Mouse (Mus musculus): ENCODE measurements at regions not wholly inside any gene's neighbourhood (a gene's known extent, or its start where the extent isn't known, plus 50 kb on each side); places are given as distances from the start of the nearest gene placed in this dataset.
A peak's percentile ranks its signal among the peaks of the same experiment; 100 is the strongest.

DNA sequence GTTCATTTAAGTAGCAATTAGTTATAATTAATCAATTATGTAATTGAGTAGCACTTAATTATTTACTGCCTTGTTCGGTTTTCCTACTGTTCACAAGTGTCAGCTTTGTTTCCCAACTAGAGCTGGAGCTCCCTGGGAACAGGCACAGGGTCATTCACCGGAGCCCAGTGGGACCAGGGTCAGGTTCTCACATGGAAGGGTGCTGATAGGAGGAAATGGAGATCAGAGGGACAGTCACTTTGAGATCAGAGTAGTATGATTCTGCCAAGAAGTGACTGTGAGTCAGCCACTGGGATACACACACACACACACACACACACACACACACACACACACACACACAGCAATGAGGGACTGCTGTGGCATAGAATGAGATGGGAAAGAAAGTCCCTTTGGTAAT lies 176.4 kb upstream of the Klhl29 start:
- peak; percentile 74 for DNase-seq

GRCm38 (mm10) chr12:5549796-5550195 lies 174.3 kb upstream of the Klhl29 start:
- no peak for DNase-seq

GRCm38 (mm10) chr12:5547698-5548097 lies 172.2 kb upstream of the Klhl29 start:
- no peak for DNase-seq

DNA sequence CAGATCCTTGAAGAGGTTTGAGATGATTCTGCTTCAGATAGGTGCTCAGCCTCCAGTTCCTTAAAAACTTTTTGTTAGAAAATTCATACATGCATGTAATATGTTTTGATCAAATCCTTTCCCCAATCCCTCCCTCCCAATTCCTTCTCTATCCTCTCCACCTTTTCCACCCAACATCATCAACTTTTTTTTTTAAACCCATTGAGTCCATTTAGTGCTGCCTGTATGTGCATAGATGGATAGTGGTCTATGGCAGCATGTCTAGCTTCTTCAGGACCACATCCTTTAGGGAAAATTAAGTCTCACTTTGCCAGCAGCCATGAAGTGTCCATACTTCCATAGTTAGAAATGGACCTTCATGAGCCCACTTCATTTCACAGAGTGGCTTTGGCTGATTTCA lies 167.2 kb upstream of the Klhl29 start:
- DNase-seq, result no peak

- no peak for DNase-seq
Measured at GRCm38 (mm10) chr12:5496299-5496698, 120.8 kb upstream of the Klhl29 start.

DNA sequence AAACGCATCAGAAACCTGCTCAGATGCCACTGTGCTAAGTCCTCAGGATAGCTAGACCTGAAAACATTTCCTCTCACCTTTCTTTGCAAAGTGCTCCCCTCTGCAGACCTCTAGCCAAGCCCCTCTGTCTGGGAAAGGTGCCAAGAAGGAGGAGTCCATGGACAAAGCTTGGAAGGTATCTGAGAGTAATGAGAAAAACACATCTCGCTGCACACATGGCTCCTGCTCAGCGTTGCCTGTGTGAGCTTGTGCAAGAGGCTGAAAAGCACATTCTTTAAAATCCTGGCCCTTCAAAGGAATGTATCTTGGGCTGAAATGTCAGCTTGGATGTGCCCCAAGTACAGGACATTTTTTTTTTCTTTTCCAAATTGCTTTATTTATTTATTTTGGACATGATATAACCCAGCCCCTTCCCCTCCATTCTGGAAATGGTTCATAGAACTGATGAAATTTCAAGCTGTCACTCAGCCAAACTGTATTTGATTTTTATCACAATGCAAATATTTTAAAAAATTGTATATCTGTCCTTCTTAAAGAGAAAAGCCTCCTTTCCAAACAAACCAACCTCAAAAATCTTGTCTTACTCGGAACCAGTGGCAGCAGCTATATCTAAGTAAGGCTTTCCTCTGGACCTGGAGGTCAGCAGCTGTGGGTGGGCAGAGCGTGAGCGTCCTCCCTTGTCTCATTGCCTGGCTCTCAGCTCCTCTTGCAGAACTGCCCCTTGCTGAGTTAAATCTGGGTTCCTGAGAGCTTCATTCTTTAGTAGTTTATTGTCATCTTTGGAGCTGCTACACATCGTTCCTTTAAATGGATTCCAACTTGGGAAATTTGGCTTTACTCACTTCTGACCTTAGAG lies 119.4 kb upstream of the Klhl29 start:
- DNase-seq, result no peak

GRCm38 (mm10) chr12:5464250-5464899 lies 88.9 kb upstream of the Klhl29 start:
- no peak for DNase-seq

GRCm38 (mm10) chr12:5453157-5453556 lies 77.7 kb upstream of the Klhl29 start:
- DNase-seq, result no peak

GRCm38 (mm10) chr12:5443730-5444129 lies 68.2 kb upstream of the Klhl29 start:
- no peak for DNase-seq

DNA sequence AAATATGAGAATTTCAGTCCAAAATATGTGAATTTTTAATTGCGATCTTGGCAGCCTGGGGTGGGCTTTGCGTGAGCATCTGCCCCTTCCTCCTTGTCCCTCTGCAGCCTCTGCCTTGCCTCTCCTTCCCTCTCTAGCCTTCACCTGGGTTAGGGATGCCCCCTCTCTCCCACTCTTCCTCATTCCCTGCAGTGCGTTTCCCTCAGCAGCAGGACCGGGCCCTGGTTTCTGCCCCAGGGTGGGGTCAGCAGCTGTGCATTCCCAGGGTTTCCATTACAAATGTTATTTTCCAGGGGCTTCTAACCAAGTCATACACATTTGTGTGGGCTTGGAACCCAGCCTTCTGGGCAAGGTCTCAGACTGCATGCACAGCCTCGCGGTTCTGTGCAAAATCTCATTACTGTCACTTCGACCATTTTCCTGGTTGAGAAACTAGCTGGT lies 67.6 kb upstream of the Klhl29 start:
- no peak for DNase-seq

DNA sequence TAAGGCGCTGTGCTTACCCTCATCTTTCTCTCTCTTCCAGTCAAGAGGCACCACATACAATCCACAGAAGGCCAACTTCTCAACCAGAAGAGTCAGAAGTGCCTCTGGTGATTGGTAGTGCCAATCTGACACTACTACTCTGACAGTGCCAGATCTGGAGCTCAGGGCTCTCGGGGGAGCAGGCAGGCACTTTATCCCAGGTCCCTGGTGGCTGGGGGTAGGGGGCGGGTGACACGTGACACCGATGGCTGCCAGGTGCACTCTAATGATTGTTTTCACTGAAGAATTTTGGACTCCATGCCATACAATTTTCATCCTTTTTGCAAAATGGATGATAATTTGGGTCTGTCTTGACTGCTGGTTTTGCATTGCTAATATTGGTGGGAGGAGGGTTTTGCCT lies 67.2 kb upstream of the Klhl29 start:
- DNase-seq, result no peak

DNA sequence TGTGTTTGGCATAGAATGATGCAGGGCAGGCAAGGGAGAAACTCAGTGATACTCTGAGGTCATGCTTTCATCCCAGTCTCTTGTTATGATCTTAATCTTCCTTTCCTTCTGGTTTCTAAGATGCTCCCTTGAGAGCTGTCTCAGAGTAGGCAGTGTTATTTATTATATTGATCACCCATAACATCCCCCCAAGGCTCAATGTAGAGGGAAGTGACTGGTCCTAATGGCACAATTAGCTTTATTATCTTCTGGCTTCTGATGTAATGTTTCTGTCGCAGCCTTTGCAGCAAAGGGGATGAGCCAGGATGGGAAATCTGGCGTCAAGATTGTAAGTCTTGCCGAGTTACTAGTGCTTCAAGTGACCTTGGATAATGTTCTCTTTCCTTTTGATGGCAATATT lies 65.0 kb upstream of the Klhl29 start:
- no peak for DNase-seq

DNA sequence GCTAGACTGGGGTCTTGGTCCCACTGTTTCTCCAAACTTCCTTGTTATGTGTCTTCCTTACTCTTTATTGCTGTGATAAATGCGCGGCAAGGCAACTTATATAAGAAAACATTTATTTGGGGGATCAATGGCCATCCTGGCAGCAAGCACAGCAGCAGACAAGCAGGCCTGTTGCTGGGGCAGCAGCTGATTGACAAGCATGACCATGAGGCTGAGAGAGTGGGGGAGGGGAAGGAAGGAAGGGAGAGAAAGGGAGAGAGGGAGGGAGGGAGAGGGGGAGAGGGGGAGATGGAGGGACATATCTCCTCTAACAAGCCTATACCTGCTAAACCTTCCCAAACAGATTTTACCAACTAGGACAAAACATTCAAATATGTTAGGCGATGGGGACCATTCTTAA lies 60.4 kb upstream of the Klhl29 start:
- no peak for DNase-seq

DNA sequence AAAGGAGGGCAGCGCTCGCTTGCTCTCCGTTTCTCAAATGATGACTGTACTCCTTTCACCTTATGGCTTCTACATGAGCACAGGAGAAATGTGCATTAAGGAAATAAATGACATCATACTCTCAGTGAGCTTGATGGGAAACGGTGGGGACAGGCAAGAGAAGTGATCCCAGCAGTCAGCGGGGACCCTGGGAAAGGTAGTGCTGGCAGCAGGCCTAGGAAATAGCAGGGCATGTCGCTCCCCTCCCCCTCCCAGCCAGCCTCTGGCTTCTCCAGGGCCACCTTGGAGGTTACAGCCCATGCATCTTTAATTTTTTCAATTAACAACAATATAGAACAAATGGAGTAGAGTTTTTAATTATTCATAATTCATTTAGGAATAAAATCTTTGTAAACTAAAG lies 58.6 kb upstream of the Klhl29 start:
- no peak for DNase-seq

DNA sequence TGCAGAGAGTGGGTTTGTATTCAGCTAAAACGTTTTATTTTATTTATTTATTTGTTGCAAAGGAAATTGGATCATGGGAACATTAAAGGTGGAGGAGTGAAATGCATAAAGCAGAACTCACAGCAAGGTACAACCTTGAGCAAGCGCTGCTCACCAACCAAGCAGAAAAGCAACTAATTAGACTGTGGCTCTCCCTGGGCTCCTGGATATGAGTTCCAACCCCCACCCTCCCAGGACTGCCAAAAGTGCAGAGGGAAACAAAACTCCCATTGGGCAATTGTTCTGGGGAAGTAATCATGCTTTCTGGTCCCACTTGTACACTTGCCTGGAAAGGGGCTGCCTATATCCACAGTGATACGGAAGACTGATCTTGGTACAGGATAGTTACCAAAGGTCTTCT lies 57.2 kb upstream of the Klhl29 start:
- DNase-seq, result no peak

DNA sequence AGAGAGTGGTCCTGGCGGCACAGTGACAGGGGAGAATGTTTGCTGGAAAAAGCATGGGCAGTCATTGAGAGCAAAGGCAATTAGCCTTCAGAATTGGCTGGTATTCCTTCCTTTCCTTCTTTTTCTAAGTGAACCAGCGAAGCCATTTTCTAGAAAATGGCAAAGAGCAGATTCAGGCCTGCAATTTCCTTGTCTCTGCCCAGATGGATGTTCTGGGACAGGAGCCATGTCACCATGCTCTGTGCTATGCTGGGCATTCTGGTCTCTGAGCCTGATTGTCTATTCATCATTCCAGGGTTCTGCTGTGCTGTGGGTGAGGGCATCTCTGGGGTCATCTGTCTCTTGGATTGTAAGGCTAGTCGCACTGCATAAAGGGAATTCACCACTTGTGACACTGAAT lies 53.3 kb upstream of the Klhl29 start:
- DNase-seq, result no peak

Measured in adrenal gland, postnatal 14 days (tissue).